Mouse (Mus musculus) heart, embryonic 15.5 days (tissue): ENCODE results near the gene Rps6kl1. TPM values are rescaled to one million over a fixed set of nuclear protein-coding genes. Genes with fewer than 3 reads are reported as not detected.

Experiments used
- ATAC-seq: fragments of 200-750 bp; cut with Nextera tagmentation; replicated peaks from 2 replicates; pipeline ENCODE4 v1.8.0; 2017; ENCODE audit warnings: low read depth, moderate TSS enrichment; ENCODE audit not compliant: insufficient number of reproducible peaks, insufficient read depth, low FRiP score
- H3K27ac ChIP-seq: fragments of 300-500 bp; sonication (generic); 2 replicates; pipeline ENCODE4 v1.5.1; 2015; ENCODE audit warnings: mild to moderate bottlenecking, inconsistent platforms
- H3K27me3 ChIP-seq: fragments of 300-500 bp; sonication (generic); 2 replicates; pipeline ENCODE4 v1.6.1; 2015; ENCODE audit warnings: inconsistent platforms
- H3K36me3 ChIP-seq: fragments of 300-500 bp; sonication (generic); 2 replicates; pipeline ENCODE4 v1.6.1; 2015; ENCODE audit warnings: mild to moderate bottlenecking, inconsistent platforms
- H3K4me1 ChIP-seq: fragments of 300-500 bp; sonication (generic); replicated peaks from 2 replicates; pipeline ENCODE4 v1.6.1; 2015; ENCODE audit warnings: inconsistent platforms
- H3K4me2 ChIP-seq: fragments of 300-500 bp; sonication (generic); 2 replicates; pipeline ENCODE4 v1.6.1; 2015; ENCODE audit warnings: inconsistent platforms, mild to moderate bottlenecking, moderate library complexity
- H3K4me3 ChIP-seq: fragments of 300-500 bp; sonication (generic); 2 replicates; pipeline ENCODE4 v1.5.1; 2015; ENCODE audit warnings: mild to moderate bottlenecking, inconsistent platforms
- H3K9ac ChIP-seq: fragments of 300-500 bp; sonication (generic); 2 replicates; pipeline ENCODE4 v1.6.1; 2015; ENCODE audit warnings: mild to moderate bottlenecking, inconsistent platforms
- H3K9me3 ChIP-seq: fragments of 300-500 bp; sonication (generic); replicated peaks from 2 replicates; pipeline ENCODE4 v1.6.1; 2016; ENCODE audit warnings: inconsistent platforms
- WGBS: fragments of 180-500 bp; shearing (Covaris S2); methylation state at CpG from one replicate; pipeline ENCODE4 v1.1.7; 2015; ENCODE audit warnings: mixed read lengths; 5-methylcytosine and 5-hydroxymethylcytosine counted together
- polyA plus RNA-seq: library from polyadenylated mRNA; unstranded; fragments of >200 nt; fragmentation: Nextera tagmentation; extraction: Ambion mirVana; gene quantifications from 2 replicates; pipeline ENCODE4 v1.2.1, GENCODE M21; 2015

The Rps6kl1 gene
- polyA plus RNA-seq, 1 experiment from 2014 or later, result 0.87 TPM

GRCm38 (mm10) chr12:85175087-85175675, 24.1 kb upstream of the Rps6kl1 start:
- peaks cover 62% of the 10 kb centered on the region for H3K4me1 ChIP-seq
- H3K4me3 ChIP-seq, result peak overlapping the region; percentile 42
- WGBS, result 33% methylated on average over 16 of the region's 16 CpGs
- H3K9ac ChIP-seq, result peak overlapping the region; percentile 43
- peak overlapping the region; percentile 74 for H3K4me2 ChIP-seq
- ATAC-seq, result peak; percentile 40; the same call in 1 of the 2 replicates
- H3K9me3 ChIP-seq, result no peaks in the 10 kb centered on the region
- H3K27ac ChIP-seq, result peak overlapping the region; percentile 53
- no peaks in the 10 kb centered on the region for H3K36me3 ChIP-seq
- H3K27me3 ChIP-seq, result peaks cover 5% of the 10 kb centered on the region

GRCm38 (mm10) chr12:85174016-85174415, 23.0 kb upstream of the Rps6kl1 start:
- no peak overlapping the region for H3K9ac ChIP-seq

GRCm38 (mm10) chr12:85170948-85171307, 19.9 kb upstream of the Rps6kl1 start:
- no peak overlapping the region for H3K4me2 ChIP-seq
- no peak for ATAC-seq
- no peak overlapping the region for H3K27ac ChIP-seq
- WGBS, result 70% methylated on average over 3 of the region's 3 CpGs
- peaks cover 48% of the 10 kb centered on the region for H3K4me1 ChIP-seq
- H3K9ac ChIP-seq, result no peak overlapping the region; the same call in 1 of the 2 replicates
- H3K36me3 ChIP-seq, result no peaks in the 10 kb centered on the region
- H3K9me3 ChIP-seq, result no peaks in the 10 kb centered on the region
- H3K4me3 ChIP-seq, result no peak overlapping the region
- H3K27me3 ChIP-seq, result no peaks in the 10 kb centered on the region

More at GRCm38 (mm10) chr12:85174016-85174415, 23.0 kb upstream of the Rps6kl1 start:
- Histone ChIP-seq H3K9me3 (no peaks in the 10 kb centered on the region), H3K4me3 (no peak overlapping the region), H3K27ac (no peak overlapping the region), H3K36me3 (no peaks in the 10 kb centered on the region), H3K4me1 (peaks cover 69% of the 10 kb centered on the region), H3K4me2 (no peak overlapping the region), H3K27me3 (peaks cover 5% of the 10 kb centered on the region)
- 62% methylated on average over 7 of the region's 7 CpGs for WGBS
- no peak for ATAC-seq

GRCm38 (mm10) chr12:85170284-85170947, 19.4 kb upstream of the Rps6kl1 start:
- WGBS, result 80% methylated on average over 11 of the region's 11 CpGs
- Histone ChIP-seq H3K27me3 (no peaks in the 10 kb centered on the region), H3K4me1 (peaks cover 43% of the 10 kb centered on the region), H3K4me3 (no peak overlapping the region), H3K36me3 (no peaks in the 10 kb centered on the region), H3K27ac (0 out of 2 replicates have a peak overlapping the region, but pooled peaks have one; percentile 17), H3K9me3 (no peaks in the 10 kb centered on the region), H3K9ac (no peak overlapping the region; the same call in 1 of the 2 replicates), H3K4me2 (no peak overlapping the region)
- ATAC-seq, result no peak; the same call in 1 of the 2 replicates

- Histone ChIP-seq H3K9me3 (no peaks in the 10 kb centered on the region), H3K4me1 (peaks cover 38% of the 10 kb centered on the region), H3K27ac (no peak overlapping the region), H3K4me2 (peak overlapping the region; percentile 42; the same call in 1 of the 2 replicates), H3K36me3 (no peaks in the 10 kb centered on the region), H3K27me3 (no peaks in the 10 kb centered on the region), H3K9ac (no peak overlapping the region; the same call in 1 of the 2 replicates), H3K4me3 (no peak overlapping the region)
- 57% methylated on average over 3 of the region's 3 CpGs for WGBS
- ATAC-seq, result peak; percentile 24; the same call in 1 of the 2 replicates
Measured at GRCm38 (mm10) chr12:85169877-85170276, 18.8 kb upstream of the Rps6kl1 start.

GRCm38 (mm10) chr12:85169117-85169858, 18.2 kb upstream of the Rps6kl1 start:
- peak; percentile 58; the same call in 1 of the 2 replicates for ATAC-seq
- H3K27ac ChIP-seq, result no peak overlapping the region
- peaks cover 34% of the 10 kb centered on the region for H3K4me1 ChIP-seq
- H3K4me2 ChIP-seq, result peak overlapping the region; percentile 42
- no peak overlapping the region; the same call in 1 of the 2 replicates for H3K9ac ChIP-seq
- H3K4me3 ChIP-seq, result no peak overlapping the region
- WGBS, result 29% methylated on average over 27 of the region's 27 CpGs
- H3K9me3 ChIP-seq, result no peaks in the 10 kb centered on the region
- no peaks in the 10 kb centered on the region for H3K36me3 ChIP-seq
- H3K27me3 ChIP-seq, result no peaks in the 10 kb centered on the region

GRCm38 (mm10) chr12:85166631-85167030, 15.6 kb upstream of the Rps6kl1 start:
- Histone ChIP-seq H3K4me3 (no peak overlapping the region), H3K4me1 (peaks cover 15% of the 10 kb centered on the region)
- WGBS, result 83% methylated on average over 9 of the region's 9 CpGs

GRCm38 (mm10) chr12:85164996-85165395, 13.9 kb upstream of the Rps6kl1 start:
- H3K36me3 ChIP-seq, result no peaks in the 10 kb centered on the region
- no peak overlapping the region for H3K4me2 ChIP-seq
- no peak overlapping the region for H3K4me3 ChIP-seq
- ATAC-seq, result no peak
- no peak overlapping the region for H3K27ac ChIP-seq
- H3K9me3 ChIP-seq, result no peaks in the 10 kb centered on the region
- H3K27me3 ChIP-seq, result no peaks in the 10 kb centered on the region
- 0 out of 2 replicates have a peak, but pooled peaks cover 6% of the 10 kb centered on the region for H3K4me1 ChIP-seq
- 75% methylated on average over 5 of the region's 5 CpGs for WGBS
- H3K9ac ChIP-seq, result no peak overlapping the region

More at GRCm38 (mm10) chr12:85166631-85167030, 15.6 kb upstream of the Rps6kl1 start:
- ATAC-seq, result no peak
- no peaks in the 10 kb centered on the region for H3K36me3 ChIP-seq
- no peak overlapping the region for H3K9ac ChIP-seq
- H3K27ac ChIP-seq, result no peak overlapping the region
- H3K9me3 ChIP-seq, result no peaks in the 10 kb centered on the region
- H3K27me3 ChIP-seq, result no peaks in the 10 kb centered on the region
- H3K4me2 ChIP-seq, result no peak overlapping the region

- H3K4me1 ChIP-seq, result peaks cover 3% of the 10 kb centered on the region; the same call in 1 of the 2 replicates
- ATAC-seq, result no peak
- H3K4me2 ChIP-seq, result no peak overlapping the region
- no peak overlapping the region for H3K27ac ChIP-seq
- 48% methylated on average over 5 of the region's 5 CpGs for WGBS
- no peak overlapping the region for H3K4me3 ChIP-seq
- no peaks in the 10 kb centered on the region for H3K36me3 ChIP-seq
- H3K27me3 ChIP-seq, result no peaks in the 10 kb centered on the region
- no peaks in the 10 kb centered on the region for H3K9me3 ChIP-seq
- no peak overlapping the region for H3K9ac ChIP-seq
Measured at GRCm38 (mm10) chr12:85159592-85159991, 8.5 kb upstream of the Rps6kl1 start.

GRCm38 (mm10) chr12:85158801-85159200, 7.7 kb upstream of the Rps6kl1 start:
- Histone ChIP-seq H3K27ac (no peak overlapping the region), H3K4me3 (no peak overlapping the region), H3K9ac (no peak overlapping the region), H3K36me3 (no peaks in the 10 kb centered on the region), H3K9me3 (no peaks in the 10 kb centered on the region), H3K4me2 (no peak overlapping the region), H3K27me3 (no peaks in the 10 kb centered on the region), H3K4me1 (peaks cover 3% of the 10 kb centered on the region; the same call in 1 of the 2 replicates)
- WGBS, result 76% methylated on average over 8 of the region's 8 CpGs
- ATAC-seq, result no peak

GRCm38 (mm10) chr12:85157797-85158460, 6.9 kb upstream of the Rps6kl1 start:
- Histone ChIP-seq H3K4me1 (peaks cover 3% of the 10 kb centered on the region; the same call in 1 of the 2 replicates), H3K27me3 (no peaks in the 10 kb centered on the region), H3K27ac (no peak overlapping the region), H3K9me3 (no peaks in the 10 kb centered on the region), H3K4me3 (no peak overlapping the region), H3K36me3 (no peaks in the 10 kb centered on the region), H3K9ac (no peak overlapping the region), H3K4me2 (no peak overlapping the region)
- ATAC-seq, result no peak
- WGBS, result 83% methylated on average over 14 of the region's 14 CpGs
